Comparison of ENCODE assay signal across 29 mouse cellular contexts in the genomic region with DNA sequence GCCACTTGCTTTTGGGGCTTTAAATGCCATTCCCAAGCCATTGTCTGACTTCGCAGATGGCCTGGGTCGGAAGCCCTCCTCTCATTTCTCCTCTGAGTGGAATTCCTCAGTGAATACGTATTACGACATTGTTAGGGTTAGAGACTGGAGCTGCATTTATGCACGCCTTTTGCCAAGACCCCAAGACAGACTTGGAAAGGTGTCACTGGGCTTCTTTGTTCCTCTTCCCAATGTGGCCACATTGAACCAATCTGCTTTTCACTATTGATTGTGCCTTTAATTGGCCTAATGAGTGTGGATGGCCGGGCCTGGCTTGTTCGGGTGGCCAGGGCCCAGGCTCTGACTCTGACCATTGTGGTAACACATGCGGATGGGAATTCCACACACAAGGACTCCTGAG.
DNase-seq lines count a peak whose midpoint lies in the region; ATAC-seq and TF ChIP-seq lines count a peak whose summit lies in the region.
"Had no signal": no experiment of that assay in that cellular context is flagged by ENCODE, and none has a peak within 500 bp of the region (broad histone marks: within the 10 kb centered on the region; RNA-seq: fewer than 3 reads in every experiment).

No protein-coding gene starts in this region.

- no peak overlapping the region for H3K27ac ChIP-seq in forebrain, embryonic 14.5 days (ENCODE audit: low read depth, low read length)
- no peak overlapping the region for H3K27ac ChIP-seq in forebrain, embryonic 15.5 days (replicated peaks)
- H3K27ac ChIP-seq in heart, embryonic 11.5 days (ENCODE audit: low read depth, low read length), result 0 out of 2 replicates have a peak overlapping the region, but pooled peaks have one; percentile 6
- H3K27ac ChIP-seq in lung, postnatal 0 days (ENCODE audit: low read length), result 0 out of 2 replicates have a peak overlapping the region, but pooled peaks have one; percentile 1
- H3K27ac ChIP-seq: embryonic facial prominence, embryonic 10.5 days; embryonic facial prominence, embryonic 13.5 days; gastrocnemius, adult 2 months; heart, embryonic 15.5 days; hindbrain, embryonic 10.5 days; hindbrain, embryonic 13.5 days; intestine, embryonic 15.5 days; kidney, embryonic 15.5 days had no signal

- intact Hi-C loops in heart, postnatal 10 days (cut with DNase I), result no loop called here

- H3K36me3 ChIP-seq in forebrain, embryonic 14.5 days (ENCODE audit: control insufficient read depth, insufficient read depth, low read length), result no peaks in the 10 kb centered on the region
- H3K36me3 ChIP-seq in forebrain, embryonic 15.5 days, result 0 out of 2 replicates have a peak, but pooled peaks cover 2% of the 10 kb centered on the region
- no peaks in the 10 kb centered on the region for H3K36me3 ChIP-seq in heart, embryonic 11.5 days (ENCODE audit: control insufficient read depth, insufficient read depth, low read length)
- H3K36me3 ChIP-seq in lung, postnatal 0 days (ENCODE audit: insufficient read depth, low read length), result no peaks in the 10 kb centered on the region
- H3K36me3 ChIP-seq: embryonic facial prominence, embryonic 10.5 days; embryonic facial prominence, embryonic 13.5 days; heart, embryonic 15.5 days; hindbrain, embryonic 10.5 days; hindbrain, embryonic 13.5 days; intestine, embryonic 15.5 days; kidney, embryonic 15.5 days had no signal

- peak; percentile 32; the same call in 1 of the 2 replicates for ATAC-seq in forebrain, embryonic 14.5 days
- ATAC-seq in forebrain, embryonic 15.5 days (replicated peaks), result no peak; the same call in 1 of the 2 replicates
- ATAC-seq in frontal cortex, adult (ENCODE audit: low TSS enrichment), result 0 out of 2 replicates have a peak, but pooled peaks have one; percentile 4
- ATAC-seq in heart, embryonic 11.5 days (replicated peaks; ENCODE audit: insufficient number of reproducible peaks, low FRiP score, low TSS enrichment), result no peak
- no peak for ATAC-seq in lung, postnatal 0 days
- ATAC-seq: hindbrain, embryonic 16.5 days; intestine, embryonic 15.5 days; Patski had no signal

- no peak for TF ChIP-seq CTCF in lung, postnatal 0 days (IDR thresholded peaks at IDR 0.05)

- no peak overlapping the region for H3K9ac ChIP-seq in forebrain, embryonic 14.5 days (ENCODE audit: low read length)
- H3K9ac ChIP-seq in forebrain, embryonic 15.5 days (replicated peaks), result no peak overlapping the region
- H3K9ac ChIP-seq in heart, embryonic 11.5 days (ENCODE audit: low read depth, low read length), result no peak overlapping the region
- no peak overlapping the region for H3K9ac ChIP-seq in lung, postnatal 0 days (replicated peaks; ENCODE audit: low read depth)
- H3K9ac ChIP-seq: embryonic facial prominence, embryonic 13.5 days; heart, embryonic 15.5 days; hindbrain, embryonic 13.5 days; intestine, embryonic 15.5 days; kidney, embryonic 15.5 days had no signal

- H3K4me2 ChIP-seq in forebrain, embryonic 14.5 days (ENCODE audit: low read length), result no peak overlapping the region
- no peak overlapping the region for H3K4me2 ChIP-seq in forebrain, embryonic 15.5 days (replicated peaks)
- no peak overlapping the region for H3K4me2 ChIP-seq in heart, embryonic 11.5 days
- no peak overlapping the region for H3K4me2 ChIP-seq in lung, postnatal 0 days (replicated peaks; ENCODE audit: low read depth, low read length)
- H3K4me2 ChIP-seq: embryonic facial prominence, embryonic 13.5 days; heart, embryonic 15.5 days; hindbrain, embryonic 13.5 days; intestine, embryonic 15.5 days; kidney, embryonic 15.5 days had no signal

- DNase-seq in forebrain, embryonic 14.5 days (ENCODE audit: low spot score), result peak; percentile 50
- DNase-seq in frontal cortex, postnatal 10 days (ENCODE audit: low spot score in 2 of 2), result no peak
- DNase-seq in heart, postnatal 10 days, result no peak
- DNase-seq in lung, postnatal 0 days (ENCODE audit: low spot score), result no peak
- no peak for DNase-seq in lung, postnatal 10 days
- DNase-seq: adrenal gland, postnatal 10 days; cerebellum, adult 11-12 months; cerebellum, adult 8-10 months; cerebellum, postnatal 10 days; cerebellum, postnatal 36 days; embryo, embryonic 11 days; gastrocnemius, adult 2 months; gastrocnemius, postnatal 14 days; heart, postnatal 14 days; kidney, adult 11 months; kidney, adult 8-10 months had no signal

- H3K4me3 ChIP-seq in forebrain, embryonic 14.5 days (ENCODE audit: low read depth, low read length), result no peak overlapping the region
- H3K4me3 ChIP-seq in forebrain, embryonic 15.5 days, result no peak overlapping the region
- no peak overlapping the region for H3K4me3 ChIP-seq in heart, embryonic 11.5 days (ENCODE audit: low read depth, low read length)
- H3K4me3 ChIP-seq in lung, postnatal 0 days (ENCODE audit: low read depth, low read length), result no peak overlapping the region
- H3K4me3 ChIP-seq: embryonic facial prominence, embryonic 10.5 days; embryonic facial prominence, embryonic 13.5 days; erythroblast, embryonic 14.5 days; gastrocnemius, adult 2 months; heart, embryonic 15.5 days; hindbrain, embryonic 10.5 days; hindbrain, embryonic 13.5 days; intestine, embryonic 15.5 days; kidney, embryonic 15.5 days had no signal

- 25% methylated on average over 8 of the region's 8 CpGs for WGBS in forebrain, embryonic 14.5 days
- WGBS in forebrain, embryonic 15.5 days, result 30% methylated on average over 8 of the region's 8 CpGs
- 83% methylated on average over 8 of the region's 8 CpGs for WGBS in heart, embryonic 11.5 days (ENCODE audit: insufficient replicate concordance)
- WGBS in lung, postnatal 0 days, result 69% methylated on average over 8 of the region's 8 CpGs

- TF ChIP-seq EP300 in lung, postnatal 0 days (IDR thresholded peaks at IDR 0.05), result no peak

- no peaks in the 10 kb centered on the region; the same call in 1 of the 2 replicates for H3K4me1 ChIP-seq in forebrain, embryonic 14.5 days (ENCODE audit: control insufficient read depth, insufficient read depth, low read length)
- H3K4me1 ChIP-seq in forebrain, embryonic 15.5 days, result peaks cover 19% of the 10 kb centered on the region
- H3K4me1 ChIP-seq in heart, embryonic 11.5 days (ENCODE audit: control insufficient read depth, insufficient read depth, low read length), result peaks cover 21% of the 10 kb centered on the region
- peaks cover 8% of the 10 kb centered on the region; the same call in 1 of the 2 replicates for H3K4me1 ChIP-seq in lung, postnatal 0 days (ENCODE audit: insufficient read depth, low read depth, low read length)
- H3K4me1 ChIP-seq: embryonic facial prominence, embryonic 10.5 days; hindbrain, embryonic 13.5 days; intestine, embryonic 15.5 days; kidney, embryonic 15.5 days had no signal

- 0 out of 2 replicates have a peak, but pooled peaks cover 3% of the 10 kb centered on the region for H3K9me3 ChIP-seq in forebrain, embryonic 14.5 days (replicated peaks; ENCODE audit: control insufficient read depth, low read length)
- H3K9me3 ChIP-seq in forebrain, embryonic 15.5 days, result no peaks in the 10 kb centered on the region
- no peaks in the 10 kb centered on the region for H3K9me3 ChIP-seq in heart, embryonic 11.5 days (replicated peaks; ENCODE audit: control insufficient read depth, low read length)
- H3K9me3 ChIP-seq in lung, postnatal 0 days (ENCODE audit: low read length), result no peaks in the 10 kb centered on the region
- H3K9me3 ChIP-seq: embryonic facial prominence, embryonic 10.5 days; embryonic facial prominence, embryonic 13.5 days; heart, embryonic 15.5 days; hindbrain, embryonic 10.5 days; hindbrain, embryonic 13.5 days; intestine, embryonic 15.5 days; kidney, embryonic 15.5 days had no signal

- H3K27me3 ChIP-seq in forebrain, embryonic 14.5 days (replicated peaks; ENCODE audit: control insufficient read depth, insufficient read depth, low read length), result no peaks in the 10 kb centered on the region
- H3K27me3 ChIP-seq in forebrain, embryonic 15.5 days, result no peaks in the 10 kb centered on the region
- H3K27me3 ChIP-seq in heart, embryonic 11.5 days (ENCODE audit: control insufficient read depth, insufficient read depth, low read length), result no peaks in the 10 kb centered on the region
- no peaks in the 10 kb centered on the region for H3K27me3 ChIP-seq in lung, postnatal 0 days (replicated peaks; ENCODE audit: insufficient read depth, low read length)
- H3K27me3 ChIP-seq: embryonic facial prominence, embryonic 13.5 days; heart, embryonic 15.5 days; hindbrain, embryonic 13.5 days; intestine, embryonic 15.5 days; kidney, embryonic 15.5 days; Patski had no signal

Comparison
In these comparisons a context has a peak if more than half of its experiments do, and no peak if none do; other contexts are left out.
1. ATAC-seq: peak in forebrain, embryonic 14.5 days (single experiment) and frontal cortex, adult (single experiment); none in forebrain, embryonic 15.5 days (single experiment), heart, embryonic 11.5 days (single experiment) and lung, postnatal 0 days (single experiment).
2. H3K27ac ChIP-seq: peak in heart, embryonic 11.5 days (single experiment) and lung, postnatal 0 days (single experiment); none in forebrain, embryonic 14.5 days (single experiment) and forebrain, embryonic 15.5 days (single experiment).